Mouse (Mus musculus) layer of hippocampus, postnatal 36 days (tissue): ENCODE measurements around the gene Zfp771. TPM values are rescaled to one million over a fixed set of nuclear protein-coding genes. Genes with fewer than 3 reads are reported as not detected.

ENCODE experiments used
- DNase-seq, 2 experiments: peaks; one replicate each; pipeline ENCODE4 v3.0.0; 2022
- total RNA-seq, 2 experiments: library from RNA; stranded (reverse); gene quantifications; 2 replicates each; pipeline ENCODE4 v1.2.3; 2021

Gene Zfp771
- 10 to 100 TPM; 69.3 to 74.9 TPM for total RNA-seq

- DNase-seq = peak; percentile 92
Measured at GRCm38 (mm10) chr7:127243870-127244657, at the start of gene Zfp771. Gene Zfp771 (plus strand): TSS chr7:127244274.

- no peak for DNase-seq
Measured at GRCm38 (mm10) chr7:127194633-127195029, 49.4 kb upstream of the Zfp771 start.

GRCm38 (mm10) chr7:127195544-127196295 is 48.4 kb upstream of the Zfp771 start, which contains the start of gene Cd2bp2:
Gene Cd2bp2 (minus strand): TSS chr7:127196050.
- peak; percentile 95 to 96 for DNase-seq

- no peak for DNase-seq
Measured at GRCm38 (mm10) chr7:127196484-127196883, 47.6 kb upstream of the Zfp771 start.

- DNase-seq = no peak
Measured at GRCm38 (mm10) chr7:127206606-127207005, 37.5 kb upstream of the Zfp771 start.

- no peak for DNase-seq
Measured at GRCm38 (mm10) chr7:127207374-127208294, 36.4 kb upstream of the Zfp771 start.

- DNase-seq = peak in 1 of 2 experiments; percentile 50
Measured at GRCm38 (mm10) chr7:127208295-127208552, 35.9 kb upstream of the Zfp771 start, which contains the start of gene Tbc1d10b. Gene Tbc1d10b (minus strand): TSS chr7:127208468.

- DNase-seq = peak; percentile 89 to 91
Measured at GRCm38 (mm10) chr7:127208553-127209438, 35.3 kb upstream of the Zfp771 start, which contains the start of gene Mylpf. Gene Mylpf (plus strand): TSS chr7:127208890.

- no peak for DNase-seq
Measured at GRCm38 (mm10) chr7:127209851-127210250, 34.2 kb upstream of the Zfp771 start.

GRCm38 (mm10) chr7:127210266-127210665 is 33.8 kb upstream of the Zfp771 start:
- no peak for DNase-seq

GRCm38 (mm10) chr7:127211014-127211745 is 32.9 kb upstream of the Zfp771 start:
- no peak for DNase-seq

- DNase-seq = no peak
Measured at GRCm38 (mm10) chr7:127212432-127213250, 31.4 kb upstream of the Zfp771 start.

GRCm38 (mm10) chr7:127213485-127213884 is 30.6 kb upstream of the Zfp771 start:
- no peak for DNase-seq

GRCm38 (mm10) chr7:127213930-127214329 is 30.1 kb upstream of the Zfp771 start:
- DNase-seq = no peak

- DNase-seq = no peak
Measured at GRCm38 (mm10) chr7:127214521-127214920, 29.6 kb upstream of the Zfp771 start.

GRCm38 (mm10) chr7:127214981-127215871 is 28.8 kb upstream of the Zfp771 start:
- DNase-seq = no peak

- DNase-seq = no peak
Measured at GRCm38 (mm10) chr7:127216307-127216706, 27.8 kb upstream of the Zfp771 start.

GRCm38 (mm10) chr7:127217475-127217874 is 26.6 kb upstream of the Zfp771 start:
- no peak for DNase-seq
